Mouse (Mus musculus): ENCODE data around the gene Cacna2d1.
A peak's percentile ranks its signal among the peaks of the same experiment; 100 is the strongest.

The Cacna2d1 gene

DNA sequence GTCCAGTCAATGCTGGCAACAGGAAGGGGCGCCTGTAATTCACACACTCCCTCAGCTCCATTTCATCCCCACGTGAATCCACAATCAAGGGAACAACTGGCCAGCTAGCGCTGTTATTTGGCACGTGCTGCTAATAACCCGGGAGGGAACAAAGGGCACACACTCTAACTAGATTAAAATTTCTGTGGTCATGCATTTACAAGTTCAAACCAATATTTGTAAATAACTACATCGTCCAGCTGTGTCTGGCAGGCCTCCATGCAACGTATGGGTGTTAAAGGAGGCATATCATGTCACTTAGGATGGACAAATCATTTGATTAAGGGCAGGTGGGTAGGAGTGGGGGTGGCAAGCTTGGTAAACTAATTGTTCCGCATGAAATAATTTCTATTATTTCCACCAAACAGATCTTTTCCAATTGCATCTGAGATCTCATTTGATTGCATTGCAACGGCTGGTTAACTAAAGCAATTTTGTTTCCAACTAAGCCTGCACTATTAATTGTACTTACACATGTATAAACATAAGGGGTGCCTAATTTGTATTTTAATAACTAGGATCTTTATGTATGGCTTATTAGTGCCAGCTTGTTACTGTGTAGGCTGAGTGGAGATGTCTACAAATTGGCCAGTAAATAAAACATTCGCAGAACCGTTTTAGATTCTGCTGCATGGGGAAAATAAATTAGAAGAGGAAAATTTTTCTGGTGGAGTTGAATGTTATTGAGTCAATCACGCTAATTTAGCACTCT lies 231.8 kb downstream of the Cacna2d1 start:
- no peak for DNase-seq

DNA sequence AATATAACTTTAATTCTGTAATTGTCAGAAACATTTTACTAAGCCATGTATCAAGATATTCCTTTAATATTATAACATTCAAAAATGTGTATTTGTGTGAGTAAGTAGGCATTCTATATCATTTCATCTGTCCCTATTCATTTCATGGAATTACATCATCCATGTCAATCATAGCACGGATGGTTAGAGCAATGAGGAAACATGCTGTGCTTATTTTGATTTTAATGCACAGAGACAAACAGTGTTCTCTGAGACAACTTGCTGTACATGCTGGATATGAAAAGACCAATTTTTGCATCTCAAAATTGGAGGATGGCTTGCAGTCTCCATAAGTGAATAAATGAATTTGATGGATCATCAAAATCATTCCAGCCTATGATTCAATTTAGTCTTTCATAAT lies 232.4 kb downstream of the Cacna2d1 start:
- no peak for DNase-seq

DNA sequence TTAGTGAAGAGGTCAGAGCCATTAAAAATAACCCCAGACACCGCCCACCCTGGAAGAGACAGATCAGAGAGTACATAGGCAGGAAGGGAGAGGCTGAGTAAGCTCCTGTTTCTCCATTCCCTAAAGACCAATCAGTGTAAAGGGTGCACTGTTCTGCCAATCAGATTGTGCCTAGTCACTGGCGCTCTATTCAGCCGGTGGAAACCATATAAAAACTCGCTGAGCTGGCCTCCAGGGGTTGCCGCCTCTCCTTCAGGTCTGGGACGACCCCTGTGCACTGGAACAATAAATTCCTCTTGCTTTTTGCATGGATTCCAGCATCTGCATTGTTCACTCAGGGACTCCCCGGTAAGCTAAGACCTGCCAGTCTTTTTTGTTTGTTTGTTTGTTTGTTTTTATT lies 246.6 kb downstream of the Cacna2d1 start:
- DNase-seq: no peak

DNA sequence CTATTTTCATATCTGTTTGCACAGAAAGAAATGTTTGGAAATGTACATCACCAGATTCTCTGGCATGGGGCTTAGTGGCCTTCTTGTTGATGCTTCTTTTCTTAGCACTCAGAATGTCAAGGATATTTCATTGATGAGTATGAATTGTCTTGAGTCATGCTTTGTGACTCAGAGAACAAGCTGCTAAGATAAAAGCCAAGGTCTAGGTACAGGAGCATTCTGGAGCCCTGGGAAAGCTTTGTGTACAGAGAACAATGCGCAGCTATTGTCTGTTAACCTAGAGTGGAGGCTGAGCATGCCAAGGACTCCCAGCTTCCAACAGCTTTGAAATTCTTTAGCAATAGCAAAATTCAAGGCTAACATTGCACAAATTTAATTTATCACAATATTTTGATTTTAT lies 249.6 kb downstream of the Cacna2d1 start:
- DNase-seq: no peak

DNA sequence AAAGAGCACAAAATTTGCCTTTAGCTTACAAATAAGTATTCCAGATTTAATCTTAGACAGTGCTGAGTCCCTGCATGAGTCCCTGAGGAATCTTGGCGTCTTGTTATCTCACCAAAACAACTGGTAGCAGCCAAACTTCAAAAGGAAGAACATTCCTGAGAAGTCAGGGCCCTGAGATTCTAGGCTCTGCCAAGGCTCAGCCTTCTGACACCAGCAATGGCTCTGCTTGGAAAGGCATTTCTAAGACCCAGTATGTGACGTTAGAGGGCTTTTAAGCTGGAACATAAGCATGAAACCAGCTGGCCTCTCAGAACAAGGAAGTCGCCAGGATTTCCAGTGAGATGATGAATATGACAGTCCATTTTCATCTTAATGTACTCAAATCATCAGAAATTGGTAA lies 253.4 kb downstream of the Cacna2d1 start:
- peak; percentile 17 for DNase-seq

DNA sequence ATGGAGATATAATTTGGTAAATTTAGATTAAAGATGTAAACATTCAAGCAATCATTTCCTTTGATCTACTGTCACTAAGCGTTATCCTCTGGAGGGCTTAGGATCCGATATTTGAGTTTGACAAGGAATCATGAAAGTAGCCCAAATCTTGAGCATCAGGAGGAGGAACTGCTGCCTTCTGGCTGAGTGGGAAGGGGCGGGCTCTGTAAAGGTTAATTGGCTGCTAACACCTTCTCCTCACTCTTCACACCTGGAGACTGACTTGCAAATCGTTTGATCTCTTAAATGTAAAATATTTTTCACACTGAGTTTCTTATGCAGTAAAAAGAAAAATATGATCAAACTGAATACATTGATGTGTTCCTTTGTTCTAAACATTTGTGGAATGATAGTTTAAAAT lies 255.4 kb downstream of the Cacna2d1 start:
- no peak for DNase-seq

DNA sequence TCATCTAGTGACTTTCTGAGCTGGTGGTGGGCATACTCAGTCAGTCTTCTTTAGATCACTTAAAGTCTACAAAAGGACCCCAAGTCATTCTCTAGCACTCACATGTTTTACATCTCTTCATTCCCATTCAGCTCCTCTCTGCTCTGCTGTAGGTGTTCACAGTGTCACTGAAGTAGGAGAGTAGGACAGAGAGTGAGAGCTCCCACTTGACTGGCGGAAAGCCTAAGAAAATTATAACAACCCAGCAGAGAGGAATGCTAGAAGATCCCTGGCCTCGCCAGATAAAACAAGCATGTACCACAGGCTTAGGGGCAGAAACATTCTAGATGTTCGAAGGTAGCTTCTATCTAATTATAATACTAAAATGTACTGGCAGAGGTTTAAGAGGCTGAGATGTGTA lies 256.7 kb downstream of the Cacna2d1 start:
- DNase-seq: no peak

DNA sequence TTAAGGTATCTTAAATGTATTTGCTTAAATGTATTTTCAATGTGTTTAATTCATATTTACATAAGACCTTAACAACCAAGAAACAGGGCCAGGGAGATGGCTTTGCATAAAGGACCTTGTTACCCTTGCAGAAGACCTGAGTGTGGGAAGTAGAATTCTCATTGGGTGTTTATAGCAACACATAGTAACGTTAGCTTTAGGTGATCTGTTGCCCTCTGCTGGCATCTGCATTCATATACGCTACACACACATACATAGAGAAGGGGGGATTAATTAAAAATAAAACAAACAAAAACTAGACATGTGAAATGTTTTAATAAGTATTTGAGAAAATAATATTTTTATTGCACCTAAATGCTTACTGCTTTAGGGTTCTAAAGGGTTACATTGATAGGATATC lies 265.3 kb downstream of the Cacna2d1 start:
- DNase-seq: no peak

DNA sequence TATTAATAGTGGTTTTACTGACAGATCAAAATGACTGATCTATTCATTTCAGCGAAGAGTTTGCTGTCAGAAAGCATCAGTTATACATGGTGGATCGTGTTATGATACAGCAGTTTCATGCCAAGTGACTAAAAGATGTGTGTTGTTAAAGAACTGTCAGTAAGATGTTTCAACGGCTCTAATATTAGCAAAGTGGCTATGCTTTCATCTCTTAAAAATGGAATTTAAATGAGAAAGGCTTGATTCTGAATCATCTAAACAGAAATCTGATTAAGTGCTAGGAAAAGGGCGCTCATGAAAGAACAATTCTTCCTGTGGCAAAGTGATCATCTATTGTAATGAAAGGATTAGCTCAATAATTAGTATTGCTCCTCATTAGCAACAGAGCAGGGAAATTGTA lies 287.5 kb downstream of the Cacna2d1 start:
- DNase-seq: no peak

DNA sequence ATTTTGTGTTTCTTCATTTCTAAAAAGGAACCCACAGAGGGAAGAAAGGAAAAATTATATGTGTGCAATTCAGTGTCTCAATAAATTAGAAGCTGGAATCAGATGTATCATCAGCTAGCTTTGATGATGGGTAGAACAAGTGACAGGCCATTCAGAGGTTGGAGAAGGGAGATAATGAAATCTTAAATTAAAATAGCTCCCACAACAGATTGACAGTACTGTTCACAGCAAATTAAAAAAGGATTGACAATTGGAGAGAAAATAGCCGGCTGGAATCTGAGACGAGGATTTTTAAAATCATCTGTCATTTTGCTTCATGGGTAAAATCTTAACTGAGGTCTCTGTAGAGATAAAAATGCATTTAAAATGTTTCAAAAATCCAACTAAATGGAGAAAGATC lies 290.9 kb downstream of the Cacna2d1 start:
- no peak for DNase-seq

DNA sequence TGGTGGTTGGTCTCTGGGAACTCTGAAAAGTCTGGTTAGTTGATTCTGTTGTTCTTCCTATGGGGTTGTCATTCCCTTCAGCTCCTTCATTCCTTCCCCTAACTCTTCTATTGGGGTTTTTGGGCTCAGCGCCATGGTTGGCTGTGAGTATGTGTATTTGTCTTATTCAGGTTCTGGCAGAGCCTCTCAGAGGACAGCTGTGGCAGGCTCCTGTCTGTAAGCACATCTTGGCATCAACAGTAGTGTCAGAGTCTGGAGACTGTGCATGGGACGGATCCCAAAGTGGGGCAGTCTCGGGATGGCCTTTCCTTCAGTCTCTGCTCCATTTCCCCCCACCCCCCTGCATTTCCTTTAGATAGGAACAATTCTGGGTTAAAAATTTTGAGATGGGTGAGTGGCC lies 294.9 kb downstream of the Cacna2d1 start:
- no peak for DNase-seq

DNA sequence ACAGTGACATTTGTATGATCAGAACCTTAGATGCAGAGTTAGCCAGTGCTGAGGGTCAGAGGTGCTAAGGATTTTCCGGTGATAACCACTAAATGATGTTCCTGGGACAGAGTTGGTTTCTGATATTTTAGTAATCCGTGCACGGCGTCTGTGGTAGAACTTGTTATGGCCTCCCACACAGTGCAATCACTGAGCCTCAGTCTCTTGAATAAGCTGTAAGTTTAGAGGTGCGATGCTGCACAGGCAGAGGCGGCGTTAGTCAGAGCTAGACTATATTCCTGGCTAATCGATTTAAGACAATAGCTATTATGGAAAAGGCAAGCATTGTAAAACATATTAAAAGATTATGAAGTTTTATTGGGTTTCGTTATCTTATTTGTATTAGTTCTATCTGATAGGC lies 297.0 kb downstream of the Cacna2d1 start:
- DNase-seq: no peak

DNA sequence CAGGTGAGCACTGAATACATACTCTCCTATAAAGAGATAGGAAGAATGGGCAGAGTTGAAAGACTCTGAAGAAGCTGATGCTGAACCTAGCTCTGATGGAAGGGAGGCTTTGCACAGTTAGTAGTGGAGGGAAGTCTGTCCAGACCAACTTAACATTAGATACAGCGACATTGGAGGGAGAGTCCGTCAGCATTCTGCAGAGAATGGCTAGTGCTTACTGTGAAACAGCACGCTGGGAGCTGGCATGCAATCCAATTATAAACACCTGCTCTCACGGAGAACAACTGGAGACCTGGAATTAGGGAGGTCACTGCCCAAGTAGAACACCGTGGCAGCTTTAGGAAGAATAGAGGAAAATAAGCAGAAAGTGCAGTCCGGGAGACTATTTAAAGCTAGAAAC lies 300.4 kb downstream of the Cacna2d1 start:
- no peak for DNase-seq

DNA sequence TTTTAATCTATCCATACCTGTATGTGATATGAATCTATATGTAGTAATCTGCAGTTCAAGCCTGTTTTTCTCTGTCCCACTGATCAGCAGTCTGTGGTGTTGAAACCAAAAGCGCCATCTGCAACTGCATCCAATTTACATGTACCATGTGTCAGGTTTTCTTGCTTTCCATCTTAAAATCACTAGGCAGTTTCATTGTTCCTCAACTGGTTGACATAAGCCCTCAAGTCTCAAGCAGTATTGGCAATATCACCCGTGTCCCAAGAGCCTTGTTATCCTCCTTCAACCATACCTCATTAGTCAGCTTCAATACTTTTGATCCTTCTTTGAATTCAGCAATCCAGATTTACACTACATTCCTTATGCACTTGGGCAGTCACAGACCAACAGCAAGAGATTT lies 301.4 kb downstream of the Cacna2d1 start:
- DNase-seq: no peak

DNA sequence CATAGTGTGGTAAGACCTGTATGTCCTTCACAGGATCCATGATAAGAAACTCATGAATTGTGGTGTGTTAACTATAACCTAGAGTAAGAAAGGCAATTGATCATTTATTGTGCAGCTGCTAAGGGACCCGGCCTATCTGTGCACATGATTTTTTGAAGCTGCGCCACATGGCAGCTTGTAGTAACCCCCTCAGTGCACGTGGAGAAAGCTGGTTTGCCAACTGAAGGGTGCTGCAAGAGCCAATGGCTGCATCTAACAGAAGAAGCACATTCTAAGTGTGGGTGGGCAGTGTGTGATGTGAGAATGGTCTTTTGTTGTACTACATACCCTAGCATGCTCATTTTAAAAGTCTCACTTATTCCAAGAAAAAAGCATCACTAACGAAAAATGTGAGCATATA lies 302.1 kb downstream of the Cacna2d1 start:
- DNase-seq: no peak

DNA sequence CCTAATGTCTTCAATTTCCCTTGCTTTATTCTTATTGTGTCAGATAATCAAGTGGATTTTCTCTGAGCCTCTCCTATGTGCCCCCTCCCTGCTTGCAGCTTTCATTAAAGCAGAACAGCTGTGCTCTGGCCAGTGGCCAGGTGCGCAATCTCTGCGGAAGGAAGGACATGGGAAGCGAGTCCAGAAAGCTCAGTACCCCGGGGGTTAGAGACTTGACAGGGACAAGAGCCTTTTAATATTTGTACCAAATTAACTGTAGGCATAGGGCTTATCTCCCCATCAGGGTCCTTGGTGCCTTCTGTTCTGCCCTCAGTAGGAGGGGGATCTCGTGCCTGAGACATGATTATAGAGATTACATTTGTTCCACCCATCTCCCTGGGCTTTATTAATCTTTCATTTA lies 303.5 kb downstream of the Cacna2d1 start:
- peak; percentile 66 for DNase-seq

DNA sequence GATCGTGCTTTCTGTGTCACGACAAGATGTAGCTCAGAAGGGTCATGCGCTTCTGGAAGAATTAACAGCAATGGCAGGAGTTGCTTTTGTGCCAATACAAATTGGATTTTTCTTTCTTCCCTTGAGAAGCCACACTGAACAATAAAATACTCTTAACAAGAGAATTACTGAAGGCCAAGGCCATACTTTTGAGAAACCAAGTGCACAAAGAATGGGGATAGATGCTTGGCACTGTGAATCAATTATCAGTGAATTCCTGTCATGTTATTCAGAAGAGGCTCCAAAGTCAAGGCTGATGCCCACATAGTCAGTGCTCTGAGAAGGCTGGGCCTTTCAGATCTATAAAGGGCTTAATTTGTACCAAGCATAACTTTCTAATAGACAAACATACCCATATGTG lies 305.8 kb downstream of the Cacna2d1 start:
- DNase-seq: no peak

DNA sequence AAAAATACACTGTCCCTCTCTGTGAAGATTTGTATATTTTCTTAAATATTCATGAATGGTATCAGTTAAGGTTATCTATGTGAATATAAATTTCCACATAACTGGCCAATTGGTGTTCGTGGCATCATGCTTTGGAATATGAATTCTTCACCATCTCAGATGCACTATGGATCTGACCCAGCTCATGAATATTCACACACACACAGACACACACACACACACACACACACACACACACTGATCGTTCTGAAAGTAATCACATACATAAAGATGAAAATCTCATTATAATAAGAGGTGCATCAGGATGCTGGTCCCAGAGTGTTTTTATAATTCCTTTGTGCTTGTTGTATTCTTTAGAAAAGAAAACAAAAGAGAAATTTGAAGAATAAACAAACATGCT lies 309.1 kb downstream of the Cacna2d1 start:
- no peak for DNase-seq

DNA sequence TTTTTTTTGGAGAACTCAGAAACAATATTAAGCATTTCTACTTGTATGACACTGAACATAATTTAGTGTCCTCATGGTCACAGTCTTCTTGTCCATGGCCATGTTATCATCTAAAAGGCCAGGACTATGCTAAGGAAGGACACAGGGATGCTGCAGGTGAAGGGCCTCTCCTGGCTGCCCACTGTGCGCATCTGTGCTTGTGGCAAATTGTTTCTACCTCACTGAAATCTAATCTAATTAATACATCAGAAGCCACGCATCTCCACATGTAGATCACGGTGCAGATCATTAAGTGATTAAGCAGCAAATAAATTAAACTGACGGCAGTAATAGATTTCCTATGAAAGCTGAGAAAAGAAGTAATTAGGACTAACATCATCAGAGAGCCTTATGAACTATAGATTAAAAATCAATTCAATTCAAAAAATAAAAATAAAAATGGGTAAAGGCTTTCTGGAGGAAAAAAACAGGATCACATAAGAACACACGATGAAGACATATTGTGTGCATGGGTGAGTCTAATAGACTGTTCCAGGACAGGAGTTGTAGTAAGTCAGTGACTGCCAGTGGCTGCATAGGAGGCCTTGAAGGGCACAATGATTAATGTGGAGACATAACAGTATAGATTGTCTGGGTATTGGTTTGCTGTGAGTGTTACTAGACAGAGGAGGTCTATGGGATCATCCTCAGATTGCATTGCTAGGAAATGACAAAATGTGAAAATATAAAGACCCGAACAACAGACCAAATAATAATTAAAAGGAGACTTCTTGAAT lies 318.4 kb downstream of the Cacna2d1 start:
- DNase-seq: no peak

DNA sequence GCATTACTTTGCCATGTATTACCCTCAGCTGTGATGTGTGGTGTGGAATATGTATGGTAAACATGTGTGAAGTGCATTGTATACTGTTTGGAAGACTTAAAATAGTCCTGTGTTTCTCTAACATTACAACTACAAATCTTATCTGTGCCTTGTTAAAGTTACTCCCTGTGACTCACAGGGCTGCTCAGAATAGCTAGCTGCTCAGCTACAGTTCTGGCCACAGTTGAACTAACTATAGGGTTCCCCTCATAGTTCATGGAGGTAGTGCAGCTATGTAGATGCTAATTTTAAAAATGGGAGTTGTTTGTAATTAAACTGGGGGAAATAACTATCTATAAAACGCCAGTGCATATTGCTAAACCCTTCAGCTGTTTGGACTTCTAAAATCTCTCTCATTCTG lies 319.3 kb downstream of the Cacna2d1 start:
- no peak for DNase-seq

DNA sequence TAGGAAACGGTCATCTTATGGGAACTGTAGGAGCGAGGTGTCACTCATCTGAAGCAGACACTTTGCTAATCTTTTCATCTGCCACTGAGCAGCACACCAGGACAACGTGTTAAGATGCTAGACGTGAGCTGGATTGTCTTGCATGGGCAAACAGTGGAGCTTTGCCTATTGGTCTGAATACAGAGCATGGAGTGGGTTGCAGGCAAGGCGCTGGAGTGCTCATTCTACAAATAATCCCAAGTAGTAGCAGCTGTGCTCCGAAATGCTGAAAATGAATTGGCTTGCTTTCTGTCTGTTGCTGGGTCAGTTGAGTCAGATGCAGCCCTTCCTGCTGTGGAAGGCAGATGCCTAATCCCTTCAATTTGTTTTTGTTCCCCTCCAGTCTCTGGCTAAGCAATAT lies 330.9 kb downstream of the Cacna2d1 start:
- DNase-seq: no peak

DNA sequence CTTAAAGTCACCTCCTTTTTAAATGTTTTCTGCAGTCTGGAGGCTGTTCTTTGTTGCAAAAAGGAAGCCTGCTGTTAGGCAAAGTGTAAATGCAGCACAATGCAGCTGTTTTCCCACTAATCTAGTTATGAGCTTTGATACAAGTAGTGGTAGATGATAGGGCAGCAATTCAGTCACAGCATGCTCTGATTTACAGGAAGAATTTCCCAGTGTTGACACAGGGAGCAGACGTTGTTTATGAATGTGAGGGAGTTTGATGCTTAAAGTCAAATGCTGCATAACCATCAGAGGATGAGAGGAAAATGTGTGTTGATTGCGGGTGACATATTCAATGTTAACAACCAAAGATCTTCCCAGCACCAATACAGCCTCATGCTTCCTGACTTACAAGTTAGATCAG lies 342.6 kb downstream of the Cacna2d1 start:
- no peak for DNase-seq

DNA sequence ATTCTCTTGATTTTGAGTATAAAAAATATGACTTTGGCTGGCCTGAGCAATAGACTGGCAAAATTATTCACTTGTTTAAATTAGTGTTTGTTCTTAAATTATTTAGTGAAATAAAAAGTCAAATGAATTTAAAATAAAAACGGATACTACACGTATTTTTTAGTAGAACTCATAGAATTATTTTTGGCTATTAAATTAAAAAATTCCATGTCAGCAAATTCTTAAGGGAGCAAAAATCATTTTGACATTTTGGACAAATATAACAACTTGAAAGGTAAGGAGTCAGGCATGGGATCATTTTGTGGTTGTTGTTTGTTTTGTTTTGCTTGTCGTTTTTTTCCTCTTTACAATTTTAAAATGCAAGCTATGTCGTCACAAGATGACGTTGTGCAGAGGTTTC lies 346.7 kb downstream of the Cacna2d1 start:
- no peak for DNase-seq

DNA sequence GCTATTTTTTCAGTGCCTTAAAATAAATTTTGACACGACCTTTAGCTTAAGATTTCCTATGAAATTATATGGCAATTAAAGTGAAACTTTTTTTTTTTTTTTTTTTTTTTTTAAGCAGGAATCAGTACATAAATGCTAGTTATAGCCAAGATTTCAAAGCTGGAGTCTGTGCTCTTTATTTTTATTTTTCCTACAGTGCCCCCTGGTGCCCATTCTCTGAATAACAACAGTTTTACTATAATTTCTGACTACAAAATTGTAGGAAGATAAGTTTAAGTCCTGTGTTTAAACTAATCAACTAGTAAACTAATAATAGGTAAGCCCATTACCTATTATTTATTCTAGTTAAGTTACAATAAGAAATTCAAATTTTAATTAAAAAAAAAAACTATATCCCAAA lies 358.7 kb downstream of the Cacna2d1 start:
- DNase-seq: peak; percentile 42

DNA sequence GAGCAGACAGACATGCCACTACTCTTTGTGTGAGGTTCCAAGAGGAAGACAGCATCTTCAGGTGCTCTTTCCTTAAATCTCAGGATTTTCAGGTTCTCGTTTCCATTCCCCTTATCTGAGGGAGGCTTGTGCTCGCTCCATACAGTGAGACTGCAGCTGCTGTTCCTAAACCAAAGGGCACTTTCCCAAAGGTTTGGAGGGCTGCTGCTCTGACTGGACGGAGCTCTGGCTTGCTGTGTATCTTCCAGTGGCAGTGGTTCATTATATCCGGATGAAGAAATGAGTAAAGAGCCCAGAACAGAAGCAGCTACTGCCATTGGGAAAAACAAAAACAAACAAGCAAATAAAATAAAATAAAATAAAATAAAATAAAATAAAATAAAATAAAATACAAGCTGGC lies 359.3 kb downstream of the Cacna2d1 start:
- DNase-seq: no peak
